Mouse (Mus musculus) cortical plate, adult 2 months (tissue): ENCODE measurements around the gene Zfp652.

Source experiments
- CTCF ChIP-seq: fragments of 200-500 bp; IDR thresholded peaks from 2 replicates; pipeline ENCODE4 v1.5.1; 2011; ENCODE audit warnings: mild to moderate bottlenecking, control low read depth, low read length; ENCODE audit not compliant: insufficient read depth; ENCODE audit errors: extremely low read depth
- POLR2A ChIP-seq: fragments of 200-500 bp; IDR thresholded peaks from 2 replicates; pipeline ENCODE4 v1.6.1; 2011; ENCODE audit warnings: mild to moderate bottlenecking, low read length, control low read depth; ENCODE audit not compliant: insufficient read depth; ENCODE audit errors: extremely low read depth

DNA sequence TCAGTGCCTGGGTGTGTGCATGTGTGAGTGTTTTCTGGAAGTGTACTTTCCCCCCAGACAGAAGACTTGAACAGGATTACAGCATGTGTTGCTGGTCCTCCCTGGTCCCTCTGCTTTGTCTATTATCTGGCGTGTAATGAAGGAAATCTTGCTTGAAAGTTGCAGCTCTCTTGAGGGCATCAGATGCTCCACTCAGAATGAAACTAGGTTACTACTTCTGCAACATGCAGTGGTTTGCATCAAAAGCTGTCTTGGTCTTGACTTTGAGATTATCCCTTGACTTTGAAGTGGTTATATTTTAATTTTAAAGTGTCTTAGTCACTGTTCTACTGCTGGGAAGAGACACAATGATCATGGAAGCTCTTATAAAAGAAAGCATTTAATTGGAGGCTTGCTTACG, 22.0 kb downstream of the Zfp652 start:
- TF ChIP-seq CTCF (no peak), POLR2A (no peak)
